Mouse (Mus musculus) lung, postnatal 10 days (tissue): ENCODE data around the gene Ms4a6d.
"Not testable (repeated sequence)": the region's sequence is repeated elsewhere in the genome, so short reads cannot be mapped to it uniquely, and the experiment has no call there.

Experiments
- DNase-seq: peaks from one replicate; pipeline ENCODE4 v3.0.0; 2021

Ms4a6d gene

GRCm38 (mm10) chr19:11547911-11548310 lies 56.7 kb downstream of the Ms4a6d start:
- DNase-seq = no peak

- DNase-seq = not testable (repeated sequence)
Measured at GRCm38 (mm10) chr19:11544383-11544782, 60.3 kb downstream of the Ms4a6d start.

GRCm38 (mm10) chr19:11540166-11540821 lies 64.4 kb downstream of the Ms4a6d start:
- not testable (repeated sequence) for DNase-seq

- peak; percentile 50 for DNase-seq
Measured at GRCm38 (mm10) chr19:11537336-11537735, 67.3 kb downstream of the Ms4a6d start.
